Mouse (Mus musculus): Measurements from ENCODE around the gene Hsd3b2. TPM values are rescaled to one million over a fixed set of nuclear protein-coding genes. Genes with fewer than 3 reads are reported as not detected.

Gene Hsd3b2
- polyA plus RNA-seq, 1 experiment from 2014 or later, result not detected

DNA sequence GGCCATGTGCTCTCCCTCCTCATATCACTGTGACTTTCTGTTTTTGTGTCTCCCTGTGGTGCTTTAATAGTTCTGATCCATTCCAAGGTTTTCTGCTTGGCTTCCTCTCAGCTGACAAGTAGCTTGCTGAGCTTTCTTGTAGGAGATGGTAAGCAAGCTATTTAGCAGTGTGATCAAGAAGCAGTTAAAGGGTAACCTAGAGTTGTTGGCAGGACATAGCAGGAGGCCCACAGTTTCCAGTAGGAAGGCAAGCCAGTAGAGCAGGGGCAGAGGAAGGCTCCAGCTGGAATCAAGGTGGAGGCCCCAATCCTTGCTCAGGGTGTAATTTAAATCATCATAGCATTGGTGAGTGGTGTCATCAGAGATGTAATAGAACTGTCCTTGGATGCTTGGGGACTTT, 43.6 kb downstream of the Hsd3b2 start:
- Histone ChIP-seq H3K27ac (ENCODE audit: low read depth, low read length) (no peak overlapping the region), H3K9ac (ENCODE audit: low read depth, low read length) (no peak overlapping the region), H3K27me3 (ENCODE audit: control insufficient read depth, insufficient read depth, low read length) (no peaks in the 10 kb centered on the region), H3K4me3 (ENCODE audit: low read length) (no peak overlapping the region), H3K4me2 (replicated peaks; ENCODE audit: low read depth, low read length) (no peak overlapping the region), H3K36me3 (ENCODE audit: control insufficient read depth, insufficient read depth, low read length) (no peaks in the 10 kb centered on the region), H3K9me3 (ENCODE audit: control insufficient read depth, low read length) (no peaks in the 10 kb centered on the region), H3K4me1 (ENCODE audit: control insufficient read depth, insufficient read depth, low read length) (no peaks in the 10 kb centered on the region)
- ATAC-seq (ENCODE audit: low FRiP score, low TSS enrichment), result no peak

Other genes starting within 250 kb of the Hsd3b2 start
- gene Hsd3b4, start 214.0 kb downstream of the Hsd3b2 start, polyA plus RNA-seq (2014; fragmentation: Nextera tagmentation; extraction: Ambion mirVana), result 7.7 and 9.1 TPM in 2 replicates
- 7.7 and 16.8 TPM in 2 replicates for gene Gm10681, start 135.7 kb downstream of the Hsd3b2 start, polyA plus RNA-seq (2014; fragmentation: Nextera tagmentation; extraction: Ambion mirVana)
- not detected in 2 replicates for gene Hsd3b5, start 94.3 kb downstream of the Hsd3b2 start, polyA plus RNA-seq (2014; fragmentation: Nextera tagmentation; extraction: Ambion mirVana)
- gene Hsd3b3, start 38.6 kb upstream of the Hsd3b2 start, polyA plus RNA-seq (2014; fragmentation: Nextera tagmentation; extraction: Ambion mirVana), result 0.19 TPM in 1 of 2 replicates, not detected in the other
- gene Hsd3b6, start 89.9 kb upstream of the Hsd3b2 start, polyA plus RNA-seq (2014; fragmentation: Nextera tagmentation; extraction: Ambion mirVana), result 0.77 and 1.6 TPM in 2 replicates
- not detected in 2 replicates for gene Hsd3b1, start 135.3 kb upstream of the Hsd3b2 start, polyA plus RNA-seq (2014; fragmentation: Nextera tagmentation; extraction: Ambion mirVana)
- 8.7 and 13.3 TPM in 2 replicates for gene Hao2, start 168.7 kb upstream of the Hsd3b2 start, polyA plus RNA-seq (2014; fragmentation: Nextera tagmentation; extraction: Ambion mirVana)

Data from kidney, embryonic 14.5 days (tissue).